Mouse (Mus musculus): Measurements from ENCODE around the gene Cradd.

The Cradd gene

GRCm38 (mm10) chr10:95306824-95307552 lies 16.9 kb downstream of the Cradd start:
- DNase-seq (ENCODE audit: low read depth, low spot score) = no peak

DNA sequence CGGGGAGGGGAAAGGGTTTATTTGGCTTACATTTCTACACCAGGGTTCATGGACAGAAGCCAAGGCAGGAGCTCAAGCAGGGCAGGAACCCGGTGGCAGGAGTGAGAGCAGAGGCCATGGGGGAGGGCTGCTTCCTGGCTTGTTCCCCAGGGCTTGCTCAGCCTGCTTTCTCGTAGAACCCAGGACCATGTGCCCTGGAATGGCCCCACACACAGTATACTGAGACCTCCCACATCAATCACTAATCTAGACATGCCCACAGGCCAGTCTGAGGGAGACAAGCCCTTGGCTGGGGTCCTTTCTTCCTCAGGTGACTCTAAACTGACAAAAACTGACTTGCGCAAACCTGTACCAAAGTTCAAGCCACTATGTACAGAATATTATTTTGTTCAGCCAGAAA lies 19.7 kb downstream of the Cradd start:
- DNase-seq (ENCODE audit: low read depth, low spot score) = no peak

DNA sequence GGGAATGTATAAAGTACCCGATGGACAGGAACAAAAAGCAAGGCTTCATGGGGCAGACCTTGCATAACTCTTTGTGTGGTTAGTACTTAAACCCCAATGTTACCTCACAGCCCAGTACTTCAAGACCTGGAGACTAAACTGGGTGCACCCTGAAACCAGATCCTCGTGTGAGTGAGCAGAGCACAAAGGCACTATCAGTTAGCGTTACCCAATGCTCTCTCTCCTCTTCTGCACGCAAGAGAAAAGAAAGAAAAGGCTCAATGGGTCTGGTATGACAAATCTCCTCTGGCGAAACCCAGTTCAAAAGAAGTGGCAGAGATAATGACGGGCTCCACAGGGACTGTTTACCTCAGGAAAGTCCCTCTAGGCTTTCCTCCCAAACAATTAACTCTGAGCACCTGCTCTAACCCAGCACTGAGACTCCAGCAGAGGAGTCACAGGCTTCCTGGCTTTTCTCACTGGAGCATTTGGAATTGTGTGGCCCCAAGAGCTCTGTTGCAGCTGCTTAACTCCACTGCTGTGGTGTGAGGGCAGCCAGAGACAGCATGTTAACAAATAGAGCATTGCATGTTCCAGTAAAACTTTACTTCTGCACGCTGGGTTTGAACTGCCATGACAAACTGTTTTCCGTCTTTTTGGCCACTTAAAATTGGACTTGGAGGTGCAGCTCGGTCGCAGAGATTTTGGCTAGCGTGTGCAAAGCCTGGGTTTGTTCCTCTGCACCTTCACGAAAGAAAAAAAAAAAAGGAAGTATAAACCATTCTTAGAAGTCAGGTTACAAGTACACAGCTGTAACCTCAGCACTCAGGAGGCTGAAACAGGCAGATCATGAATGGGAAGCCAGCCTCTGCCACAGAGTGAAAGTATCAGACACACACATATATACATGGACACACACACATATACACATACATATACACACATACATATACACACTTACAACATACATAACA lies 21.4 kb downstream of the Cradd start:
- no peak for DNase-seq (ENCODE audit: low read depth, low spot score)

DNA sequence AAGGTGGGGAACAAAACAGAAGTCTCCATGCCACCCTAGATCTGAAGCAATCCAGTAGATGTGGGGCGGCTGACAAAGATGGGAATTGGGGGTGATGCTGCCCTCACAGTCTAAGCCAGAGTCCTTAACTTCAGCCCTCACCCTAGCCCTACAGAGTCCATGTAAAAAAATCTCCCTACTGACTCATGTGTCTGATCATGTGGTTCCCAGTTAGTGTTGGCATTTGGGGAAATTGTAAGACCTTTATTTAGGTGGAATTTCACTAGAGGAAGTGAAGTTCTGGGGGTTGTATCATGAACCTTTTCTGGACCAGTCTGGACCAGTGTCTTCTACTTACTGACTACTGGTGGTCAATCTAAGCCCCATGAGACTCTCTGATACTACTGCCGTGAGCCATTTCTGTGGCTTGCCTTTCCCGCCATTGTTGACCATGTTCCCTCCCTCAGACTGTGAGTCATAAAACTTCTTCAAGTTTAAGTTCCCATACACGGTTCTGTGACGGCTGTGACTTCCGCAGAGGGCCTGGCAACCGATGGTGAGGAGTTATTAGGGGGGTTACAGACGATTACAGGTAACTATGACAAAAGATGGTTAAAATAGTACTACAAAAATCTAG lies 23.6 kb downstream of the Cradd start:
- no peak for DNase-seq (ENCODE audit: low read depth, low spot score)

GRCm38 (mm10) chr10:95299808-95300133 lies 24.2 kb downstream of the Cradd start:
- DNase-seq (ENCODE audit: low read depth, low spot score) = no peak

DNA sequence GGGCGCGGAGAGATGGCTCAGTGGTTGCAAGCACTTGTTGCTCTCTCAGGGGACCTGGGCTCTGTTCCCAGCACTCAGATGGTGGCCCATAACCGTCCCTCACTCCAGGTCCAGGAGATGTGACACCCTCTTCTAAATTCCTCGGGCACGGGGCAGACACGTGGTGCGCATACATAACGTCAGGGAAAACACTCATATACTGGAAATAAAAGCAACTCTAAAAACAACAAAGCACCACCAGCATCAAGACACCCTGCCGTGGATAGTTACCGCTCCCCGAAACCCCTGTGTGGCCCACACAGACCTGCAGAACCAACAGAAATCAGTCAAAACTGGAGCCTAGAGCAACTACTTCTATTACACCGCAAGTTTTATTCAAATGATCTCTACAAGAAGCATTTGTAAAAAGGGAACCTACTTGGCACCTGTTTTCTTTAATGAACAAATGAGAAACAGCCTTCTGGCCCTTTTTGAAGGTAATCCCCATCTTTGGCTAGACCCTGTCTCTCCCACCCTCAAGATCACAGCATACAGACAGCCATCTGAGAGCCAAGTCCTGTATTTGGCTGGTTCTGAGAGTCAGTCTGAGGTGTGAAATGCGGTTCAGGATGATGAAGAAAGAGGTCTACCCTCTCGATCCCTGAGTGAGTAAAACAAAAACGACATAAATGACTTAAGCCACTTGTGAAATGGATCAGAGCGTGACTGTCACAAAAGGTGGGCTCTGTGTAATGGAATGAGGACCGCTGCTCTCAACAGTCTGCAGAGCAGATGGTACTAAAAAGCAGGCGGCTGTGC lies 24.7 kb downstream of the Cradd start:
- DNase-seq (ENCODE audit: low read depth, low spot score) = no peak

GRCm38 (mm10) chr10:95298504-95298903 lies 25.4 kb downstream of the Cradd start:
- no peak for DNase-seq (ENCODE audit: low read depth, low spot score)

DNA sequence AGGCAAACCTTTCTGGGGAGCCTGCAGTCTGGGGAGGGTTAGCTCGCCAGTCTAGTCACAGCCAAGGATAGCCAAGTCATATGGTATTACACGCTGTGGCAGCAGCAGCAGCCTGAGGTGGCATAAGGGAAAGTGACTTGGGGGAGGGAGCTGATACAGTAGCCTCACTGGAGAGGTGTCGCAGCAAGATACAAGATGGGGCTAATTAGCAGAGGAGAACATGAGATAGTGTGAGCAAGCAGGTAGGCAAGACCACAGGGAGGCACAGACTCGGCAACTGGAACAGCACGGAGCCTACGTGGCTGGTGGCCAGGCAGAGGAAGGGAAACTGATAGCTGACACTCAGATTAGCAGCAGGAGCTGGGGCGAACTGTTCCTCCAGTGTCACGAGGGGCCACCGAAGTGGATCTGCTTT lies 26.2 kb downstream of the Cradd start:
- peak; percentile 90 for DNase-seq (ENCODE audit: low read depth, low spot score)

GRCm38 (mm10) chr10:95297024-95297423 lies 26.9 kb downstream of the Cradd start:
- peak; percentile 43 for DNase-seq (ENCODE audit: low read depth, low spot score)

GRCm38 (mm10) chr10:95293261-95293660 lies 30.7 kb downstream of the Cradd start:
- DNase-seq (ENCODE audit: low read depth, low spot score) = no peak

DNA sequence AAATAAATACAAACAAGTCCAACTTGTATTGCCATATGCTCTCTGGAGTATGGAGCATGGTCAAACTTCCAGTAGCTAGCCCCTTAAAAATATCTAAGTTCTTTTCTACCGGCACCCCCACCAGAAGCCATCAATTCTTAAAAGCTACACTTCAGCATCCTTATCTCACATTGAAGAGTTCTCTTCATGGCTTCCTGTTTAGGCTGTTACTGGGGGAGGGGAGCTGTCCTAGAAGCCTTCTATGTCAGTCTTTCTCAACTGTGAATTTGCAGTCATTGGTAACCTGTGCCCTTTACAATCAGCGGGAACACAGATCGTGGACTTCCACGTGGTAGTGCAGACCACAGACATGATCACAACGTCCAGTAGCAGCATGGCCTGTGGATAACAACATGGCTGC lies 31.7 kb downstream of the Cradd start:
- no peak for DNase-seq (ENCODE audit: low read depth, low spot score)

- DNase-seq (ENCODE audit: low read depth, low spot score) = no peak
These were observed 32.6 kb downstream of the Cradd start for GRCm38 (mm10) chr10:95291133-95291876.

GRCm38 (mm10) chr10:95289819-95290218 lies 34.1 kb downstream of the Cradd start:
- DNase-seq (ENCODE audit: low read depth, low spot score) = no peak

- DNase-seq (ENCODE audit: low read depth, low spot score) = no peak
These were observed 35.7 kb downstream of the Cradd start for GRCm38 (mm10) chr10:95288206-95288605.

DNA sequence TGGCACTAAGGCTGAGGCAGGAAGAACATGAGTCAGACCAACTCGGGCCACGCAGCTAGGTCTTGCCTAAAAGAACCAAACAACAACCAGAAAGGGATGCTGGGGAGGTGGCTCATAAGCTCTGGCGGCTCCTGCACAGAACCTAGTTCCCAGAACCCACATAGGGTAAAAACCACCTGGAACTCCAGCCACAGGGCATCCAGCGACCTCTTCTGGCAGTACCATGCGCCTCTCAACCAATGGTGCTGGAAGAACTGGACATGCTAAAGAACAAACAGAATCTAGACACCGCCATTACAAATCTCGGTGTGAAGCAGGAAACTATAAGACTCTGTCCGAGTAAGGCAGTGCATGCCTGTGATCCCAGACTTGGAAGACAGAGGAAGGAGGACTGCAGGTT lies 36.6 kb downstream of the Cradd start:
- no peak for DNase-seq (ENCODE audit: low read depth, low spot score)

DNA sequence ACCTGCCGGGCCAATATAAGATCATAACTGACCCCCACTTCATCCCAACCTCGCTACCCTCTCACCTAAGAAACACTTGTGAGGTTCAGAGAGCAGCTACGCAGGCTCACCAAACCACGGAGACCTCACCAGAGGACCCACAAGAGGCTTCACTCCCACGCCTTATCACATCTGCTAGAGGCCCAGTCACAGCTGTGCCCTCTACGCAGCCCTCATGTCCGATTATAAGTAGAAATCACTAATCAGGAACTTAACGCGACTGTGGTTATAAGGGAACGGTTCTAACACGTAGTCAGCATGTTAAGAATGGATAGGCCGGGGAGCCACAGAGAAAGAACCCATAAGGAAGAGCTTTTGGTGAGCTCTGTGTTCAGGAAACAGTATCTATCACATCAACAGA lies 40.5 kb downstream of the Cradd start:
- DNase-seq (ENCODE audit: low read depth, low spot score) = no peak

- no peak for DNase-seq (ENCODE audit: low read depth, low spot score)
These were observed 41.9 kb downstream of the Cradd start for GRCm38 (mm10) chr10:95281996-95282395.

DNA sequence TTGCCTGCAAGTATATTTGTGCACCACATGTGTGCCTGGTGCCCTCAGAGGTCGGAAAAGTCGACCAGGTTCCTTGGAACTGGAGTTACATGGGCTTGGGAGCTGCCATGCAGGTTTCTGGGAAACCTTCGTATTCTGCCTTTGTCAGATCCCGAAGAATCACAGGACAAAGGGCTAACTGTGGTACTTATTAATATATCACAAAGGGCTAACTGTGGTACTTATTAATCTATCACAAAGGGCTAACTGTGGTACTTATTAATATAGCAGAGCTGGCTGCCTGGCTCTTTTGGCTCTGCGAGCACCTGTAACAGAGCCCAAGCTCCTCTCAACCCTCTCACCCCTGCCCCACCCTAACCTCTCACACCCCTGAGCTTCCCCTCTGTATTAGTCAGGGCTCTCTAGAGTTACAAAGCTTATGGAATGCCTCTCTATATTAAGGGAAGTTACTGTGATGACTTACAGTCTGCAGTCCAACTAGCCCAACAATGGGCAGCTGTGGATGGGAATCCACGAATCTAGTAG lies 42.4 kb downstream of the Cradd start:
- no peak for DNase-seq (ENCODE audit: low read depth, low spot score)

GRCm38 (mm10) chr10:95280327-95280726 lies 43.6 kb downstream of the Cradd start:
- no peak for DNase-seq (ENCODE audit: low read depth, low spot score)

GRCm38 (mm10) chr10:95279459-95279858 lies 44.5 kb downstream of the Cradd start:
- DNase-seq (ENCODE audit: low read depth, low spot score) = no peak

DNA sequence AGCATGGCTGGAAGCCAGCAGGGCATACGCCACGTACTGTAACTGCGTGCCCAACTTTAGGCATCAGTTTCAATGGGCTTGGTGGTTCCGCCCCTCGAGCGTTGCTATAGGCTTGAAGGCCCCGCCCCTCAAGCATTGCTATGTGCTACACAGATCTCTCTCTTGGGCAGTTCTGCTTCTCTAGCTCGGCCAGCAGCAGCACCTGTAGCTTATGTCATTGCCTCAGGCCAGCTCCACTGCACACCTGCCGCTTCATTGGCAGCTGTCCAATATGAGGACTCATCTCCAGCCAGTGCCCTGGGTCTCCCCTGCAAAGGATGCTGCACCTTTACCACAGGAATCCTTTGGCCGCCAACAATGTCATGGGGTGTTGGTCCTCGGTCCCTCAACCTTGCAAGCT lies 45.8 kb downstream of the Cradd start:
- DNase-seq (ENCODE audit: low read depth, low spot score) = no peak
